Mouse (Mus musculus): ENCODE results near the gene Serpina3m. TPM values are rescaled to one million over a fixed set of nuclear protein-coding genes. Genes with fewer than 3 reads are reported as not detected.

Gene Serpina3m
- total RNA-seq, 1 experiment, result 5.5 TPM

GRCm38 (mm10) chr12:104431359-104431758 is 93.1 kb downstream of the Serpina3m start:
- Histone ChIP-seq H3K9ac (ENCODE audit: insufficient read depth, low read depth, low read length, poor library complexity, severe bottlenecking) (no peak overlapping the region), H3K4me1 (ENCODE audit: control insufficient read depth in 2 of 2, insufficient read depth in 2 of 2, low read length in 2 of 2, poor library complexity in 1 of 2) (peaks cover 0 to 5% of the 10 kb centered on the region in 2 experiments; a peak in 1 of 4 replicates), H3K9me3 (ENCODE audit: control insufficient read depth, insufficient read depth, low read depth, low read length) (no peaks in the 10 kb centered on the region), H3K27ac (ENCODE audit: insufficient read depth, low read depth, low read length, poor library complexity, severe bottlenecking) (no peak overlapping the region), H3K36me3 (ENCODE audit: control insufficient read depth, insufficient read depth, low read length, poor library complexity, severe bottlenecking) (no peaks in the 10 kb centered on the region), H3K4me3 (ENCODE audit: insufficient read depth in 1 of 2, low read depth in 1 of 2, low read length in 2 of 2, poor library complexity in 1 of 2, severe bottlenecking in 1 of 2) (no peak overlapping the region)
- no peak for DNase-seq (ENCODE audit: low read depth, low spot score)
- TF ChIP-seq ZC3H11A (IDR thresholded peaks at IDR 0.05; ENCODE audit: borderline replicate concordance, low read depth, low read length) (no peak), ZNF384 (IDR thresholded peaks at IDR 0.05; ENCODE audit: low read depth, low read length) (no peak), MAFK (IDR thresholded peaks at IDR 0.05; ENCODE audit: insufficient read depth, low read depth, low read length) (no peak), CHD2 (IDR thresholded peaks at IDR 0.05; ENCODE audit: low read depth, low read length) (no peak), HCFC1 (IDR thresholded peaks at IDR 0.05; ENCODE audit: borderline replicate concordance, insufficient read depth, low read length) (no peak)
- in situ Hi-C loops (cut with MboI; ENCODE audit: low sequenced_read_pairs in 2 of 2, unreplicated experiment in 2 of 2), result no loop called here

GRCm38 (mm10) chr12:104433214-104433613 is 94.9 kb downstream of the Serpina3m start:
- TF ChIP-seq ZC3H11A (IDR thresholded peaks at IDR 0.05; ENCODE audit: borderline replicate concordance, low read depth, low read length) (no peak), MAFK (IDR thresholded peaks at IDR 0.05; ENCODE audit: insufficient read depth, low read depth, low read length) (no peak), ZNF384 (IDR thresholded peaks at IDR 0.05; ENCODE audit: low read depth, low read length) (no peak), HCFC1 (IDR thresholded peaks at IDR 0.05; ENCODE audit: borderline replicate concordance, insufficient read depth, low read length) (no peak), CHD2 (IDR thresholded peaks at IDR 0.05; ENCODE audit: low read depth, low read length) (no peak)
- H3K27ac ChIP-seq (ENCODE audit: insufficient read depth, low read depth, low read length, poor library complexity, severe bottlenecking), result peak overlapping the region; percentile 90; the same call in 1 of the 2 replicates
- H3K4me3 ChIP-seq (ENCODE audit: insufficient read depth in 1 of 2, low read depth in 1 of 2, low read length in 2 of 2, poor library complexity in 1 of 2, severe bottlenecking in 1 of 2), result peak overlapping the region in 1 of 2 experiments; percentile 49; a peak in 2 of 4 replicates
- H3K4me1 ChIP-seq (ENCODE audit: control insufficient read depth in 2 of 2, insufficient read depth in 2 of 2, low read length in 2 of 2, poor library complexity in 1 of 2), result peaks cover 0 to 5% of the 10 kb centered on the region in 2 experiments; a peak in 1 of 4 replicates
- peak; percentile 76 for DNase-seq (ENCODE audit: low read depth, low spot score)
- in situ Hi-C loops (cut with MboI; ENCODE audit: low sequenced_read_pairs in 2 of 2, unreplicated experiment in 2 of 2), result no loop called here
- H3K9ac ChIP-seq (ENCODE audit: insufficient read depth, low read depth, low read length, poor library complexity, severe bottlenecking), result peak overlapping the region; percentile 10; the same call in 1 of the 2 replicates
- peaks cover 3% of the 10 kb centered on the region; the same call in 1 of the 2 replicates for H3K36me3 ChIP-seq (ENCODE audit: control insufficient read depth, insufficient read depth, low read length, poor library complexity, severe bottlenecking)
- no peaks in the 10 kb centered on the region for H3K9me3 ChIP-seq (ENCODE audit: control insufficient read depth, insufficient read depth, low read depth, low read length)

GRCm38 (mm10) chr12:104433951-104434735 is 95.9 kb downstream of the Serpina3m start:
- Histone ChIP-seq H3K27ac (ENCODE audit: insufficient read depth, low read depth, low read length, poor library complexity, severe bottlenecking) (peak overlapping the region; percentile 90), H3K9me3 (ENCODE audit: control insufficient read depth, insufficient read depth, low read depth, low read length) (no peaks in the 10 kb centered on the region), H3K9ac (ENCODE audit: insufficient read depth, low read depth, low read length, poor library complexity, severe bottlenecking) (peak overlapping the region; percentile 78), H3K4me1 (ENCODE audit: control insufficient read depth in 2 of 2, insufficient read depth in 2 of 2, low read length in 2 of 2, poor library complexity in 1 of 2) (peaks cover 0 to 5% of the 10 kb centered on the region in 2 experiments; a peak in 1 of 4 replicates), H3K4me3 (ENCODE audit: insufficient read depth in 1 of 2, low read depth in 1 of 2, low read length in 2 of 2, poor library complexity in 1 of 2, severe bottlenecking in 1 of 2) (peak overlapping the region; percentile 48 to 49), H3K36me3 (ENCODE audit: control insufficient read depth, insufficient read depth, low read length, poor library complexity, severe bottlenecking) (peaks cover 3% of the 10 kb centered on the region; the same call in 1 of the 2 replicates)
- in situ Hi-C loops (cut with MboI; ENCODE audit: low sequenced_read_pairs in 2 of 2, unreplicated experiment in 2 of 2), result no loop called here
- TF ChIP-seq ZC3H11A (IDR thresholded peaks at IDR 0.05; ENCODE audit: borderline replicate concordance, low read depth, low read length) (no peak), MAFK (IDR thresholded peaks at IDR 0.05; ENCODE audit: insufficient read depth, low read depth, low read length) (no peak), HCFC1 (IDR thresholded peaks at IDR 0.05; ENCODE audit: borderline replicate concordance, insufficient read depth, low read length) (no peak), CHD2 (IDR thresholded peaks at IDR 0.05; ENCODE audit: low read depth, low read length) (no peak), ZNF384 (IDR thresholded peaks at IDR 0.05; ENCODE audit: low read depth, low read length) (no peak)
- no peak for DNase-seq (ENCODE audit: low read depth, low spot score)

GRCm38 (mm10) chr12:104440087-104440760 is 101.9 kb downstream of the Serpina3m start:
- peak overlapping the region; percentile 41; the same call in 1 of the 2 replicates for H3K9ac ChIP-seq (ENCODE audit: insufficient read depth, low read depth, low read length, poor library complexity, severe bottlenecking)
- H3K4me1 ChIP-seq (ENCODE audit: control insufficient read depth in 2 of 2, insufficient read depth in 2 of 2, low read length in 2 of 2, poor library complexity in 1 of 2), result peaks cover 0 to 4% of the 10 kb centered on the region in 2 experiments; a peak in 1 of 4 replicates
- H3K36me3 ChIP-seq (ENCODE audit: control insufficient read depth, insufficient read depth, low read length, poor library complexity, severe bottlenecking), result peaks cover 3% of the 10 kb centered on the region; the same call in 1 of the 2 replicates
- no peaks in the 10 kb centered on the region for H3K9me3 ChIP-seq (ENCODE audit: control insufficient read depth, insufficient read depth, low read depth, low read length)
- no peak for TF ChIP-seq HCFC1 (IDR thresholded peaks at IDR 0.05; ENCODE audit: borderline replicate concordance, insufficient read depth, low read length)
- TF ChIP-seq ZC3H11A (IDR thresholded peaks at IDR 0.05; ENCODE audit: borderline replicate concordance, low read depth, low read length), result peak; percentile 93; the same call in 1 of the 2 replicates
- H3K4me3 ChIP-seq (ENCODE audit: insufficient read depth in 1 of 2, low read depth in 1 of 2, low read length in 2 of 2, poor library complexity in 1 of 2, severe bottlenecking in 1 of 2), result no peak overlapping the region
- no peak overlapping the region for H3K27ac ChIP-seq (ENCODE audit: insufficient read depth, low read depth, low read length, poor library complexity, severe bottlenecking)
- DNase-seq (ENCODE audit: low read depth, low spot score), result peak; percentile 79
- in situ Hi-C loops (cut with MboI; ENCODE audit: low sequenced_read_pairs in 2 of 2, unreplicated experiment in 2 of 2), result loop anchor here in 1 of 2 experiments (10.0 kb wide), 1 partner anchor 495 kb away; no protein-coding TSS in a partner anchor

Measured in ES-E14 (cell line).